18 mouse cellular contexts compared by ENCODE assay signal in the genomic region with DNA sequence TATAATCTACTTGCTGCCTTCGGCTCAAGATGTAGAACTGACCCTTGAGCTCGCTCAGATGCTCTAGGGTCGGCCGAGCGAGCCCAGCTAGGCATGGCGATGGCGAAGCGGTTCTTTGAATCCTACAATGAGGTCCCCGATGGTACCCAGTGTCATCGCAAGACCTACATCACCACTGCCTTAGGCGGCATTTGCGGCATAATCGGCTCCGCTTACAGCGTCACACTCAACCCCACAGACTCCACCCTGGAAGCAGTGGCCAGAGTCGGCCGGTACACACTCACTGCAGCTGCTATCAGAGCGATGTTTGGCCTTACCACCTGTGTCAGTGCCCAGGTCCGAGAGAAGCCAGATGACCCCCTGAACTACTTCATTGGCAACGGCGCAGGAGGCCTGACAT.
"Had no signal": no experiment of that assay in that cellular context is flagged by ENCODE, and none has a peak within 500 bp of the region (broad histone marks: within the 10 kb centered on the region; RNA-seq: fewer than 3 reads in every experiment).

No protein-coding gene starts in this region.

- H3K27me3 ChIP-seq: limb, embryonic 12.5 days; limb, embryonic 15.5 days; midbrain, embryonic 12.5 days; midbrain, embryonic 15.5 days; neural tube, embryonic 12.5 days; neural tube, embryonic 15.5 days had no signal

- H3K4me2 ChIP-seq: limb, embryonic 12.5 days; limb, embryonic 15.5 days; liver, embryonic 11.5 days; lung, embryonic 14.5 days; midbrain, embryonic 12.5 days; midbrain, embryonic 15.5 days; neural tube, embryonic 12.5 days; neural tube, embryonic 15.5 days had no signal

- H3K4me3 ChIP-seq: limb, embryonic 12.5 days; limb, embryonic 15.5 days; midbrain, embryonic 12.5 days; midbrain, embryonic 15.5 days; neural tube, embryonic 12.5 days; neural tube, embryonic 15.5 days had no signal

- H3K9me3 ChIP-seq: limb, embryonic 12.5 days; limb, embryonic 15.5 days; midbrain, embryonic 12.5 days; midbrain, embryonic 15.5 days; neural tube, embryonic 12.5 days; neural tube, embryonic 15.5 days had no signal

- DNase-seq: kidney, adult 9 months; kidney, postnatal 14 days; kidney, postnatal 4 days; left cerebral cortex, postnatal 4 days; liver, postnatal 0 days; lung, embryonic 14.5 days; retina, postnatal 1 day; thymus, postnatal 25 days had no signal

- H3K9ac ChIP-seq: limb, embryonic 12.5 days; limb, embryonic 15.5 days; liver, embryonic 14.5 days; liver, postnatal 0 days; lung, embryonic 14.5 days; midbrain, embryonic 12.5 days; midbrain, embryonic 15.5 days; neural tube, embryonic 12.5 days; neural tube, embryonic 15.5 days had no signal

- H3K4me1 ChIP-seq: limb, embryonic 12.5 days; limb, embryonic 15.5 days; midbrain, embryonic 12.5 days; midbrain, embryonic 15.5 days; neural tube, embryonic 12.5 days; neural tube, embryonic 15.5 days had no signal

- H3K36me3 ChIP-seq: midbrain, embryonic 15.5 days had no signal

- H3K27ac ChIP-seq: limb, embryonic 12.5 days; limb, embryonic 15.5 days; liver, embryonic 14.5 days; macrophage; midbrain, embryonic 12.5 days; midbrain, embryonic 15.5 days; neural tube, embryonic 12.5 days; neural tube, embryonic 15.5 days had no signal

- ATAC-seq: liver, postnatal 0 days; lung, postnatal 0 days; midbrain, embryonic 15.5 days had no signal
